Mouse (Mus musculus) hindbrain, embryonic 15.5 days (tissue): ENCODE measurements around the gene Zfp85. TPM values are rescaled to one million over a fixed set of nuclear protein-coding genes. Genes with fewer than 3 reads are reported as not detected.
"Not testable (repeated sequence)": the region's sequence is repeated elsewhere in the genome, so short reads cannot be mapped to it uniquely, and the experiment has no call there.

Source experiments
- ATAC-seq: fragments of 200-750 bp; cut with Nextera tagmentation; 2 replicates; pipeline ENCODE4 v1.8.0; 2017; ENCODE audit warnings: low read depth, moderate number of reproducible peaks, moderate TSS enrichment; ENCODE audit not compliant: low FRiP score
- H3K27ac ChIP-seq: fragments of 300-500 bp; sonication (generic); replicated peaks from 2 replicates; pipeline ENCODE4 v1.5.1; 2015; ENCODE audit warnings: mild to moderate bottlenecking, inconsistent platforms
- H3K27me3 ChIP-seq: fragments of 300-500 bp; sonication (generic); 2 replicates; pipeline ENCODE4 v1.6.1; 2015; ENCODE audit warnings: control low read depth, inconsistent platforms
- H3K36me3 ChIP-seq: fragments of 300-500 bp; sonication (generic); 2 replicates; pipeline ENCODE4 v1.6.1; 2015; ENCODE audit warnings: control low read depth, inconsistent platforms
- H3K4me1 ChIP-seq: fragments of 300-500 bp; sonication (generic); replicated peaks from 2 replicates; pipeline ENCODE4 v1.6.1; 2015; ENCODE audit warnings: control low read depth, inconsistent platforms
- H3K4me2 ChIP-seq: fragments of 300-500 bp; sonication (generic); 2 replicates; pipeline ENCODE4 v1.6.1; 2015; ENCODE audit warnings: moderate library complexity, mild to moderate bottlenecking, inconsistent platforms
- H3K4me3 ChIP-seq: fragments of 300-500 bp; sonication (generic); 2 replicates; pipeline ENCODE4 v1.5.1; 2015; ENCODE audit warnings: mild to moderate bottlenecking, inconsistent platforms
- H3K9ac ChIP-seq: fragments of 300-500 bp; sonication (generic); 2 replicates; pipeline ENCODE4 v1.6.1; 2015; ENCODE audit warnings: inconsistent platforms
- H3K9me3 ChIP-seq: fragments of 300-500 bp; sonication (generic); 2 replicates; pipeline ENCODE4 v1.6.1; 2016; ENCODE audit warnings: control low read depth, inconsistent platforms
- WGBS: fragments of 180-500 bp; shearing (Covaris S2); methylation state at CpG from one replicate; pipeline ENCODE4 v1.1.7; 2015; 5-methylcytosine and 5-hydroxymethylcytosine counted together
- polyA plus RNA-seq: library from polyadenylated mRNA; unstranded; fragments of >200 nt; fragmentation: Nextera tagmentation; extraction: Ambion mirVana; gene quantifications from 2 replicates; pipeline ENCODE4 v1.2.1, GENCODE M21; 2015

The Zfp85 gene
- 6.3 and 7.4 TPM in 2 replicates for polyA plus RNA-seq

- no peaks in the 10 kb centered on the region for H3K9me3 ChIP-seq
- peaks cover 10% of the 10 kb centered on the region for H3K36me3 ChIP-seq
- peak within 1 kb of the TSS; percentile 62 for H3K4me2 ChIP-seq
- H3K4me1 ChIP-seq, result peaks cover 8% of the 10 kb centered on the region
- H3K27ac ChIP-seq, result peak within 1 kb of the TSS; percentile 75
- peak within 1 kb of the TSS; percentile 76 for H3K4me3 ChIP-seq
- 6% methylated on average over 24 of the region's 24 CpGs for WGBS
- H3K27me3 ChIP-seq, result no peaks in the 10 kb centered on the region
- peak; percentile 96 for ATAC-seq
- H3K9ac ChIP-seq, result peak within 1 kb of the TSS; percentile 47
Observed at GRCm38 (mm10) chr13:67754333-67755306, at the start of gene Zfp85. Zfp85 (minus strand) TSS chr13:67755228.

- not testable (repeated sequence) for H3K27me3 ChIP-seq, H3K27ac ChIP-seq, H3K9me3 ChIP-seq, H3K4me3 ChIP-seq, H3K9ac ChIP-seq, H3K4me1 ChIP-seq, ATAC-seq, H3K36me3 ChIP-seq, H3K4me2 ChIP-seq
- WGBS, result 94% methylated on average over 3 of the region's 3 CpGs
Observed at GRCm38 (mm10) chr13:67799151-67799550, 44.1 kb upstream of the Zfp85 start.

GRCm38 (mm10) chr13:67798618-67799017 lies 43.6 kb upstream of the Zfp85 start:
- Histone ChIP-seq H3K27me3 (no peaks in the 10 kb centered on the region), H3K27ac (no peak overlapping the region), H3K9me3 (no peaks in the 10 kb centered on the region), H3K9ac (no peak overlapping the region), H3K4me3 (no peak overlapping the region), H3K36me3 (no peaks in the 10 kb centered on the region), H3K4me1 (no peaks in the 10 kb centered on the region), H3K4me2 (no peak overlapping the region)
- WGBS, result 65% methylated on average over 3 of the region's 3 CpGs
- ATAC-seq, result no peak

GRCm38 (mm10) chr13:67791921-67792455 lies 37.0 kb upstream of the Zfp85 start:
- no peak overlapping the region for H3K9ac ChIP-seq
- no peak overlapping the region for H3K27ac ChIP-seq
- 95% methylated on average over 10 of the region's 10 CpGs for WGBS
- no peak for ATAC-seq
- no peak overlapping the region for H3K4me3 ChIP-seq
- no peaks in the 10 kb centered on the region for H3K27me3 ChIP-seq
- no peak overlapping the region for H3K4me2 ChIP-seq
- H3K9me3 ChIP-seq, result 0 out of 2 replicates have a peak, but pooled peaks cover 3% of the 10 kb centered on the region
- H3K36me3 ChIP-seq, result peaks cover 21% of the 10 kb centered on the region
- H3K4me1 ChIP-seq, result no peaks in the 10 kb centered on the region

GRCm38 (mm10) chr13:67779265-67780221 lies 24.5 kb upstream of the Zfp85 start, which contains the start of gene Zfp493:
Zfp493 (plus strand) TSS chr13:67779693.
- peak; percentile 98 for ATAC-seq
- Histone ChIP-seq H3K4me2 (peak within 1 kb of the TSS; percentile 75), H3K9ac (peak within 1 kb of the TSS; percentile 69), H3K4me3 (peak within 1 kb of the TSS; percentile 72), H3K27me3 (no peaks in the 10 kb centered on the region), H3K9me3 (no peaks in the 10 kb centered on the region), H3K4me1 (peaks cover 4% of the 10 kb centered on the region), H3K27ac (peak within 1 kb of the TSS; percentile 52; the same call in 1 of the 2 replicates), H3K36me3 (no peaks in the 10 kb centered on the region)
- WGBS, result 7% methylated on average over 26 of the region's 26 CpGs

- no peaks in the 10 kb centered on the region for H3K9me3 ChIP-seq
- WGBS, result 88% methylated on average over 2 of the region's 2 CpGs
- no peak overlapping the region for H3K27ac ChIP-seq
- H3K36me3 ChIP-seq, result no peaks in the 10 kb centered on the region
- no peaks in the 10 kb centered on the region for H3K27me3 ChIP-seq
- no peak for ATAC-seq
- H3K4me1 ChIP-seq, result no peaks in the 10 kb centered on the region
- no peak overlapping the region for H3K9ac ChIP-seq
- no peak overlapping the region for H3K4me2 ChIP-seq
- H3K4me3 ChIP-seq, result no peak overlapping the region
Observed at GRCm38 (mm10) chr13:67763031-67763768, 8.2 kb upstream of the Zfp85 start.

- H3K4me3 ChIP-seq, result no peak overlapping the region
- no peak overlapping the region for H3K4me2 ChIP-seq
- H3K27ac ChIP-seq, result no peak overlapping the region
- 88% methylated on average over 1 of the region's 1 CpGs for WGBS
- H3K4me1 ChIP-seq, result no peaks in the 10 kb centered on the region
- H3K36me3 ChIP-seq, result no peaks in the 10 kb centered on the region
- no peaks in the 10 kb centered on the region for H3K9me3 ChIP-seq
- no peaks in the 10 kb centered on the region for H3K27me3 ChIP-seq
- H3K9ac ChIP-seq, result no peak overlapping the region
- ATAC-seq, result no peak
Observed at GRCm38 (mm10) chr13:67759966-67760365, 4.9 kb upstream of the Zfp85 start.

- Histone ChIP-seq H3K36me3 (peaks cover 6% of the 10 kb centered on the region), H3K4me2 (peak overlapping the region; percentile 62; the same call in 1 of the 2 replicates), H3K9ac (no peak overlapping the region), H3K9me3 (no peaks in the 10 kb centered on the region), H3K27ac (no peak overlapping the region), H3K4me1 (peaks cover 8% of the 10 kb centered on the region), H3K27me3 (no peaks in the 10 kb centered on the region), H3K4me3 (0 out of 2 replicates have a peak overlapping the region, but pooled peaks have one; percentile 76)
- 92% methylated on average over 6 of the region's 6 CpGs for WGBS
- ATAC-seq, result no peak
Observed at GRCm38 (mm10) chr13:67755761-67756160, 733 bp upstream of the Zfp85 start.

GRCm38 (mm10) chr13:67743896-67744295 lies 11.1 kb downstream of the Zfp85 start:
- 94% methylated on average over 9 of the region's 9 CpGs for WGBS
- H3K36me3 ChIP-seq, result peaks cover 25% of the 10 kb centered on the region
- H3K27me3 ChIP-seq, result no peaks in the 10 kb centered on the region
- no peak overlapping the region for H3K27ac ChIP-seq
- no peak for ATAC-seq
- no peaks in the 10 kb centered on the region for H3K4me1 ChIP-seq
- 0 out of 2 replicates have a peak, but pooled peaks cover 6% of the 10 kb centered on the region for H3K9me3 ChIP-seq
- no peak overlapping the region for H3K4me2 ChIP-seq
- no peak overlapping the region for H3K9ac ChIP-seq
- no peak overlapping the region for H3K4me3 ChIP-seq

GRCm38 (mm10) chr13:67742941-67743340 lies 12.1 kb downstream of the Zfp85 start:
- no peak overlapping the region for H3K4me2 ChIP-seq
- no peak overlapping the region for H3K9ac ChIP-seq
- no peaks in the 10 kb centered on the region for H3K27me3 ChIP-seq
- no peaks in the 10 kb centered on the region for H3K4me1 ChIP-seq
- 0 out of 2 replicates have a peak, but pooled peaks cover 6% of the 10 kb centered on the region for H3K9me3 ChIP-seq
- peaks cover 15% of the 10 kb centered on the region for H3K36me3 ChIP-seq
- ATAC-seq, result no peak
- no peak overlapping the region for H3K4me3 ChIP-seq
- no peak overlapping the region for H3K27ac ChIP-seq
- WGBS, result 90% methylated on average over 3 of the region's 3 CpGs

GRCm38 (mm10) chr13:67734391-67734790 lies 20.6 kb downstream of the Zfp85 start:
- H3K9me3 ChIP-seq, H3K4me3 ChIP-seq, H3K9ac ChIP-seq, H3K36me3 ChIP-seq, H3K4me1 ChIP-seq, ATAC-seq, H3K4me2 ChIP-seq, H3K27ac ChIP-seq, H3K27me3 ChIP-seq: not testable (repeated sequence)
- WGBS, result 95% methylated on average over 9 of the region's 9 CpGs
